Mouse (Mus musculus) heart, embryonic 16.5 days (tissue): ENCODE measurements around the gene Ccn1. TPM values are rescaled to one million over a fixed set of nuclear protein-coding genes. Genes with fewer than 3 reads are reported as not detected.

ENCODE experiments used
- ATAC-seq: fragments of 200-750 bp; cut with Nextera tagmentation; replicated peaks from 2 replicates; pipeline ENCODE4 v1.8.0; 2017; ENCODE audit warnings: moderate number of reproducible peaks; ENCODE audit not compliant: insufficient read depth, low FRiP score; ENCODE audit errors: extremely low read depth
- H3K27ac ChIP-seq: fragments of 300-500 bp; sonication (generic); 2 replicates; pipeline ENCODE4 v1.5.1; 2014; ENCODE audit warnings: mild to moderate bottlenecking, low read length, control low read depth, moderate library complexity
- H3K27me3 ChIP-seq: fragments of 300-500 bp; sonication (generic); 2 replicates; pipeline ENCODE4 v1.6.1; 2014; ENCODE audit warnings: low read length, mixed read lengths; ENCODE audit not compliant: control insufficient read depth, insufficient read depth
- H3K36me3 ChIP-seq: fragments of 300-500 bp; sonication (generic); 2 replicates; pipeline ENCODE4 v1.6.1; 2014; ENCODE audit not compliant: control insufficient read depth, insufficient read depth
- H3K4me1 ChIP-seq: fragments of 300-500 bp; sonication (generic); 2 replicates; pipeline ENCODE4 v1.6.1; 2014; ENCODE audit warnings: low read length, mixed read lengths; ENCODE audit not compliant: control insufficient read depth, insufficient read depth
- H3K4me2 ChIP-seq: fragments of 300-500 bp; sonication (generic); 2 replicates; pipeline ENCODE4 v1.6.1; 2014; ENCODE audit warnings: low read depth, mild to moderate bottlenecking, control low read depth, low read length
- H3K4me3 ChIP-seq: fragments of 300-500 bp; sonication (generic); 2 replicates; pipeline ENCODE4 v1.5.1; 2014; ENCODE audit warnings: mild to moderate bottlenecking, control low read depth, low read length
- H3K9ac ChIP-seq: fragments of 300-500 bp; sonication (generic); 2 replicates; pipeline ENCODE4 v1.6.1; 2014; ENCODE audit warnings: low read length, control low read depth
- H3K9me3 ChIP-seq: fragments of 300-500 bp; sonication (generic); replicated peaks from 2 replicates; pipeline ENCODE4 v1.6.1; 2016; ENCODE audit warnings: low read length; ENCODE audit not compliant: control insufficient read depth
- WGBS: fragments of 180-500 bp; shearing (Covaris S2); extraction: QIAGEN DNeasy Blood & Tissue Kit; methylation state at CpG from one replicate; pipeline ENCODE4 v1.1.7; 2014; 5-methylcytosine and 5-hydroxymethylcytosine counted together
- polyA plus RNA-seq: library from polyadenylated mRNA; unstranded; fragments of >200 nt; fragmentation: Nextera tagmentation; extraction: Ambion mirVana; gene quantifications from 2 replicates; pipeline ENCODE4 v1.2.1, GENCODE M21; 2015

Ccn1 gene
- polyA plus RNA-seq = 55.4 and 61.1 TPM in 2 replicates

- Histone ChIP-seq H3K9me3 (no peaks in the 10 kb centered on the region), H3K9ac (peak within 1 kb of the TSS; percentile 95), H3K4me3 (peak within 1 kb of the TSS; percentile 85), H3K4me1 (peaks cover 51% of the 10 kb centered on the region), H3K36me3 (peaks cover 14% of the 10 kb centered on the region; the same call in 1 of the 2 replicates), H3K27ac (peak within 1 kb of the TSS; percentile 98), H3K4me2 (peak within 1 kb of the TSS; percentile 93), H3K27me3 (no peaks in the 10 kb centered on the region)
- ATAC-seq = peak; percentile 77
- WGBS = 0% methylated on average over 29 of the region's 29 CpGs
Observed at GRCm38 (mm10) chr3:145649852-145650202, at the start of gene Ccn1. TSS of gene Ccn1 (minus strand) at chr3:145649981.

GRCm38 (mm10) chr3:145693361-145693760, 43.6 kb upstream of the Ccn1 start:
- 74% methylated on average over 2 of the region's 2 CpGs for WGBS
- Histone ChIP-seq H3K9me3 (no peaks in the 10 kb centered on the region), H3K9ac (no peak overlapping the region), H3K4me2 (no peak overlapping the region), H3K36me3 (no peaks in the 10 kb centered on the region), H3K4me3 (no peak overlapping the region), H3K27ac (no peak overlapping the region), H3K4me1 (no peaks in the 10 kb centered on the region), H3K27me3 (no peaks in the 10 kb centered on the region)
- no peak for ATAC-seq

- no peak for ATAC-seq
- H3K4me2 ChIP-seq = no peak overlapping the region
Observed at GRCm38 (mm10) chr3:145692037-145692436, 42.3 kb upstream of the Ccn1 start.

GRCm38 (mm10) chr3:145691415-145691814, 41.6 kb upstream of the Ccn1 start:
- Histone ChIP-seq H3K4me2 (no peak overlapping the region), H3K4me1 (no peaks in the 10 kb centered on the region), H3K9me3 (no peaks in the 10 kb centered on the region), H3K9ac (no peak overlapping the region), H3K27ac (no peak overlapping the region), H3K27me3 (no peaks in the 10 kb centered on the region), H3K36me3 (no peaks in the 10 kb centered on the region), H3K4me3 (no peak overlapping the region)
- WGBS = 72% methylated on average over 7 of the region's 7 CpGs
- ATAC-seq = no peak

More at GRCm38 (mm10) chr3:145692037-145692436, 42.3 kb upstream of the Ccn1 start:
- 75% methylated on average over 9 of the region's 9 CpGs for WGBS
- Histone ChIP-seq H3K36me3 (no peaks in the 10 kb centered on the region), H3K27me3 (no peaks in the 10 kb centered on the region), H3K27ac (no peak overlapping the region), H3K4me1 (no peaks in the 10 kb centered on the region), H3K9me3 (no peaks in the 10 kb centered on the region), H3K4me3 (no peak overlapping the region), H3K9ac (no peak overlapping the region)

- H3K4me2 ChIP-seq = no peak overlapping the region
- WGBS = 87% methylated on average over 9 of the region's 9 CpGs
- no peak for ATAC-seq
- H3K27me3 ChIP-seq = no peaks in the 10 kb centered on the region
- H3K27ac ChIP-seq = no peak overlapping the region
- peaks cover 9% of the 10 kb centered on the region for H3K4me1 ChIP-seq
- H3K36me3 ChIP-seq = no peaks in the 10 kb centered on the region
- no peak overlapping the region for H3K9ac ChIP-seq
- no peaks in the 10 kb centered on the region for H3K9me3 ChIP-seq
- no peak overlapping the region for H3K4me3 ChIP-seq
Observed at GRCm38 (mm10) chr3:145689271-145689670, 39.5 kb upstream of the Ccn1 start.

GRCm38 (mm10) chr3:145687836-145688235, 38.1 kb upstream of the Ccn1 start:
- Histone ChIP-seq H3K4me3 (no peak overlapping the region), H3K4me2 (no peak overlapping the region), H3K36me3 (no peaks in the 10 kb centered on the region), H3K4me1 (peaks cover 9% of the 10 kb centered on the region), H3K9me3 (no peaks in the 10 kb centered on the region), H3K27ac (no peak overlapping the region), H3K27me3 (no peaks in the 10 kb centered on the region), H3K9ac (no peak overlapping the region)
- 61% methylated on average over 5 of the region's 5 CpGs for WGBS
- no peak for ATAC-seq

- Histone ChIP-seq H3K9me3 (no peaks in the 10 kb centered on the region), H3K4me3 (no peak overlapping the region), H3K36me3 (no peaks in the 10 kb centered on the region), H3K27ac (no peak overlapping the region; the same call in 1 of the 2 replicates), H3K9ac (peak overlapping the region; percentile 27; the same call in 1 of the 2 replicates), H3K4me1 (peaks cover 14% of the 10 kb centered on the region), H3K4me2 (peak overlapping the region; percentile 23; the same call in 1 of the 2 replicates), H3K27me3 (no peaks in the 10 kb centered on the region)
- 34% methylated on average over 19 of the region's 19 CpGs for WGBS
- peak; percentile 49; the same call in 1 of the 2 replicates for ATAC-seq
Observed at GRCm38 (mm10) chr3:145684604-145685441, 35.0 kb upstream of the Ccn1 start.

GRCm38 (mm10) chr3:145684201-145684600, 34.4 kb upstream of the Ccn1 start:
- Histone ChIP-seq H3K27ac (no peak overlapping the region), H3K4me2 (no peak overlapping the region), H3K4me1 (peaks cover 14% of the 10 kb centered on the region), H3K27me3 (no peaks in the 10 kb centered on the region), H3K9me3 (no peaks in the 10 kb centered on the region), H3K9ac (no peak overlapping the region), H3K4me3 (no peak overlapping the region), H3K36me3 (no peaks in the 10 kb centered on the region)
- ATAC-seq = no peak
- 73% methylated on average over 4 of the region's 4 CpGs for WGBS

GRCm38 (mm10) chr3:145681348-145681935, 31.7 kb upstream of the Ccn1 start:
- ATAC-seq = peak; percentile 78
- no peak overlapping the region for H3K4me3 ChIP-seq
- 47% methylated on average over 10 of the region's 10 CpGs for WGBS
- H3K4me1 ChIP-seq = peaks cover 14% of the 10 kb centered on the region
- peak overlapping the region; percentile 62 for H3K27ac ChIP-seq
- H3K9ac ChIP-seq = peak overlapping the region; percentile 3; the same call in 1 of the 2 replicates
- H3K36me3 ChIP-seq = no peaks in the 10 kb centered on the region
- no peaks in the 10 kb centered on the region for H3K9me3 ChIP-seq
- no peaks in the 10 kb centered on the region for H3K27me3 ChIP-seq
- H3K4me2 ChIP-seq = peak overlapping the region; percentile 31; the same call in 1 of the 2 replicates
